Mouse (Mus musculus) liver, embryonic 12.5 days (tissue): ENCODE results near the gene Asb10. TPM values are rescaled to one million over a fixed set of nuclear protein-coding genes. Genes with fewer than 3 reads are reported as not detected.
A peak's percentile ranks its signal among the peaks of the same experiment; 100 is the strongest.

ENCODE experiments used
- ATAC-seq: fragments of 200-750 bp; cut with Nextera tagmentation; 2 replicates; pipeline ENCODE4 v1.8.0; 2017; ENCODE audit warnings: moderate number of reproducible peaks, mild to moderate bottlenecking, moderate library complexity
- H3K27ac ChIP-seq: fragments of 300-500 bp; sonication (generic); 2 replicates; pipeline ENCODE4 v1.5.1; 2016; ENCODE audit warnings: mild to moderate bottlenecking
- H3K27me3 ChIP-seq: fragments of 300-500 bp; sonication (generic); replicated peaks from 2 replicates; pipeline ENCODE4 v1.6.1; 2016; ENCODE audit warnings: mild to moderate bottlenecking, moderate library complexity
- H3K36me3 ChIP-seq: fragments of 300-500 bp; sonication (generic); 2 replicates; pipeline ENCODE4 v1.6.1; 2016; ENCODE audit warnings: mild to moderate bottlenecking, moderate library complexity
- H3K4me1 ChIP-seq: fragments of 300-500 bp; sonication (generic); 2 replicates; pipeline ENCODE4 v1.6.1; 2016
- H3K4me2 ChIP-seq: fragments of 300-500 bp; sonication (generic); 2 replicates; pipeline ENCODE4 v1.6.1; 2016; ENCODE audit warnings: mild to moderate bottlenecking, moderate library complexity
- H3K4me3 ChIP-seq: fragments of 300-500 bp; sonication (generic); 2 replicates; pipeline ENCODE4 v1.5.1; 2016; ENCODE audit warnings: mild to moderate bottlenecking, moderate library complexity
- H3K9ac ChIP-seq: fragments of 300-500 bp; sonication (generic); 2 replicates; pipeline ENCODE4 v1.6.1; 2016; ENCODE audit warnings: mild to moderate bottlenecking, moderate library complexity
- H3K9me3 ChIP-seq: fragments of 300-500 bp; sonication (generic); replicated peaks from 2 replicates; pipeline ENCODE4 v1.6.1; 2016; ENCODE audit warnings: mild to moderate bottlenecking, moderate library complexity
- WGBS: fragments of 180-500 bp; shearing (Covaris S2); methylation state at CpG from one replicate; pipeline ENCODE4 v1.1.7; 2016; ENCODE audit not compliant: insufficient replicate concordance; 5-methylcytosine and 5-hydroxymethylcytosine counted together
- polyA plus RNA-seq: library from polyadenylated mRNA; unstranded; fragments of >200 nt; fragmentation: Nextera tagmentation; extraction: Ambion mirVana; gene quantifications from 2 replicates; pipeline ENCODE4 v1.2.1, GENCODE M21; 2016

The Asb10 gene
- polyA plus RNA-seq, 1 experiment from 2014 or later = not detected

DNA sequence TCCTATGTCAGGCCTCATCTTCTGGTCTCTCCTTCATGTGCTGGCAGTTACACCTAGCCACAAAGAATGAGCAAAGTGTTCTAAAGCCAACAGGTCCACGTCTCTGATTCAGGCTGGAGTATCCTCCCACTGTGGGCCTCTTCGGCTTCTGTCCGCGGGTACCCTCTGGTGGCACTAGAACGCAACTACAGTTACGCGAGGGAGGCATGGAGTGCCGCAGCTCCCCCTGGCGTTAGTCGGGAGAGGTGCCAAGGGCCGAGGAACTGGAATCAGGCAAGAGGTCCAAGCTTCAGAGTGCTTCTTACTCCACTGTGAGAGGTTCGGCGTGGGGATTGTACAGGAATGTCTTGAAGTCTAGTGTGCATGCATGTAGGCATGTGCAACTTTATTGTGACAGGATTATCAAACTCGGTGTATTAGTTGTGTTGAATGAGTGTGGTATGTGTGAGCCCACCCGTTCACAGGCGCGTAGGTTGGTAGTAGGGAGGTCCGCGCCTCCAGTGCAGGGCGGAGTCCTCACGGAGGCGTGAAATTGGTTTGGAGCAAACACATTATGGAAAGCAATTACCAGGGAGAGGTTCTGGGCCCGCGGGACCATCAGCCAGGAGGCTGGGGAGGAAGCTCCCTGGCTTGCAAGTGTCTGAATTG, 10.6 kb downstream of the Asb10 start:
- Histone ChIP-seq H3K4me3 (no peak overlapping the region), H3K4me2 (no peak overlapping the region), H3K9me3 (no peaks in the 10 kb centered on the region), H3K4me1 (peaks cover 11% of the 10 kb centered on the region; the same call in 1 of the 2 replicates), H3K27ac (no peak overlapping the region), H3K9ac (no peak overlapping the region), H3K27me3 (peaks cover 93% of the 10 kb centered on the region), H3K36me3 (no peaks in the 10 kb centered on the region)
- ATAC-seq = peak; percentile 50
- 17% methylated on average over 24 of the region's 24 CpGs for WGBS

DNA sequence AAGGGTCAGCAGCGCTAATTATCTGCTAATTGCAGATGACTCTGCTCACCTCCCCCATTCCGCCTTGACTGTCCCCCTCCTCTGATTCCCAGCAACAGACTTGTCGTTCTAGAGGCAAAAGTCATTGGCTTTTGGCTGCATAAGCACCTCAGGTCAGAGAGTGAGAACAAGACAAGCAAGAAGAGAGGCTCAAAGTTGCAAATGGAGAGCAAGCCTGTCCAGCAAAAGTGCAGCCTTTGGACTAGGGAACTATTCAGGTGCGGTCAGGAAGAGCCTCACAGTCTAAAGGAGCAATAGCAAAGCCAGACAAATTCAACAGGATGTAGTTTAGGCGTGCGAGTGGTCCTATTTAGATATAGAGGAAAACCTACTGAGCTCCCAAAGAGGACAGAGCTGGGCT, 13.0 kb downstream of the Asb10 start:
- no peak for ATAC-seq
- peaks cover 98% of the 10 kb centered on the region for H3K27me3 ChIP-seq
- H3K4me3 ChIP-seq = no peak overlapping the region
- H3K9ac ChIP-seq = no peak overlapping the region
- no peaks in the 10 kb centered on the region for H3K36me3 ChIP-seq
- 14% methylated on average over 6 of the region's 6 CpGs for WGBS
- peaks cover 11% of the 10 kb centered on the region; the same call in 1 of the 2 replicates for H3K4me1 ChIP-seq
- H3K9me3 ChIP-seq = no peaks in the 10 kb centered on the region
- no peak overlapping the region for H3K4me2 ChIP-seq
- H3K27ac ChIP-seq = no peak overlapping the region

DNA sequence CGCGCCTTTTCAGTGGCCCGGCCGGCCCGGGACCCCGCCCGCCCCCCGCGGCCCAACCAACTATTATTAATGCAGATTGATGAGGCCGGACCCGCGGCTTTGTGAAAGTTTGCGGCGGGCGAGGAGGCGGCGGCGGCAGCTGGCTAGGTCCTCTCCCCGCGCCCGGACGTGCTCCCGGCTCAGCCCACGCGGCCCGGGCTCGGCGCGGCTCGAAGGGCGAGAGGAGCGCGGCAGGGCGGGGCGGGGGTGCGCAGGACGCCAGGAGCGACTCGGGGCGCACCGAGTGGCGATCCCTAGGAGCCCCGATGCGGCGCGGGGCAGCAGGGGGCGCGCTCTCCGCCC, 13.9 kb downstream of the Asb10 start, which contains the start of gene Gbx1:
Gene Gbx1 (minus strand): TSS at position 314 of the 342 bp plus-strand sequence.
- H3K4me1 ChIP-seq = peaks cover 11% of the 10 kb centered on the region; the same call in 1 of the 2 replicates
- no peak within 1 kb of the TSS for H3K9ac ChIP-seq
- no peak for ATAC-seq
- no peak within 1 kb of the TSS for H3K27ac ChIP-seq
- peak within 1 kb of the TSS; percentile 63 for H3K4me2 ChIP-seq
- peak within 1 kb of the TSS; percentile 42 for H3K4me3 ChIP-seq
- no peaks in the 10 kb centered on the region for H3K9me3 ChIP-seq
- peaks cover 98% of the 10 kb centered on the region for H3K27me3 ChIP-seq
- WGBS = under 1% methylated on average over 48 of the region's 49 CpGs
- H3K36me3 ChIP-seq = no peaks in the 10 kb centered on the region

DNA sequence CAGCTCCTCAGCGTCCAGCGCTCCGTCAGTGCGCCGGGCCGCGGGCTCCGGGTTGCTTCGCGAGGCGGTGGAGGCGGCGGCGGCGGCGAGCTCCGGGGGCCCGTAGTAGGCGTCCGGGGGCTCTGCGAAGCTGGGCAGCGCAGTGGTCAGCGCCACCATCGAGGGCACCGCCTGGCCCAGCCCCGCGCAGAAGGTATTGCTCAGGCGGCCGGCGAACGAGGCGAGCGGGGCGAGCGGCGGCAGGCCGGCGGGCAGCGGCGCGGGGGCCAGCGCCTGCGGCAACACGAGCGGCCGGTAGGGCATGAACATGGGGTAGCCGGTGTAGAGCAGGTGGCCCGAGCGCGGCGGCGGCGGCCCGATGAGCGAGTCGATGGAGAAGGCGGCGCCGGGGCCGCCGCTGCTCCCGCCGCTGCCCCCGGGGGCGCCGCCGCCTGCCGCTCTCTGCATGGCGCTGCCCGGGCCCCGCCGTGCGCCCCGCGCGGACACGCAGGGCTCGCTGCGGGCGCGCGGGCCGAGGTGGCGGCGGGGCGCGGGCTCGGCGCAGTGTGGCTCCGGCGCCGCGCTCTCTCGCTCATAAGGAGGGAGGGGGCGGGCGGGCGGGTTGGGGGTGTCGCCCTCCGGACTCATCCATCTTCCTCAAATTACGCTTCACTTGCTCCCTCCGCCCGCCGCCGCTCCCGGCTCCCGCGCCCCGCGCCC, 14.4 kb downstream of the Asb10 start:
- H3K9ac ChIP-seq = no peak overlapping the region
- ATAC-seq = no peak
- no peaks in the 10 kb centered on the region for H3K36me3 ChIP-seq
- H3K27ac ChIP-seq = no peak overlapping the region
- under 1% methylated on average over 83 of the region's 109 CpGs for WGBS
- no peaks in the 10 kb centered on the region for H3K9me3 ChIP-seq
- H3K4me1 ChIP-seq = peaks cover 11% of the 10 kb centered on the region; the same call in 1 of the 2 replicates
- H3K27me3 ChIP-seq = peaks cover 98% of the 10 kb centered on the region
- H3K4me3 ChIP-seq = peak overlapping the region; percentile 42
- peak overlapping the region; percentile 63 for H3K4me2 ChIP-seq

DNA sequence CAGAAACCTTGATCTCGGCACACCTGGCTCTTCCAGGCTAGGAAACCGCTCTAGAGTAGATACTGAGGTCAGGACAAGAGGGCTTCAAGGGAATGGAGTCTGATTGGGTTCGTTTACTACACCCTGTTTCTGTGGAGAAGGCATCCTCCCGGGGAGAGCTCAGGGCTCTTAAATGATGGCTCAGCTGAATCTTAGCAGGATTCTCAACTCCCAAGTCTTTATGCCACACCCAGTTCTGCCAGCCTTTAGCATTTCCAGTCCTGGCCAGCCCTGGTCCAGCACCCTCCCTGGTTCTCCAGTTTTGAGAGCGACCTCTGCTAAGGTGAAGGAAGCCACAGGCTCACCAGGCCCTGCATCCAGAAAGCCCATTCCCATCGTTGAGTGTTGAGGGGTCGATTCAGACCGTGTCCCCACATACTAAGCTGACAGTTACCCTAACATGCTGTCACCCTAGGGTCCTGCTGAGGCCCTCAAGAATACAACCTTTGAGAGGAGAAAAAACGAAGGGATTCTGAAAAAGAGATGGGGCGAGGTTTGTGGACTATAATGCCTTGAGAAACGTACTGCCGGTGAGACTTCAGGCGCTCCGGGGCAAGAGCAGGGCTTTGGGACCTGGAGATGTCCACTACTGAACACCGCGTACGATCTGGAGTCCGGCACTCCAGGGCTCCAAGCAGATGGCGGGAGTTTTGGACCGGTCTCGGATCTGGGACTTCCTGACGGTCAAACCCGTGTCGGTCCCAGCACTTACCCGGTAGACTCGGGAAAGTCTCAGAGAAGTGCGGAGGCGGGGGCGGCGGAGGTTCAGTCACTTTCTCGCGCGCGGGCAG, 15.2 kb downstream of the Asb10 start:
- no peaks in the 10 kb centered on the region for H3K36me3 ChIP-seq
- no peak overlapping the region for H3K9ac ChIP-seq
- WGBS = 6% methylated on average over 34 of the region's 34 CpGs
- peak overlapping the region; percentile 63 for H3K4me2 ChIP-seq
- H3K27ac ChIP-seq = no peak overlapping the region
- peak overlapping the region; percentile 42 for H3K4me3 ChIP-seq
- no peaks in the 10 kb centered on the region for H3K9me3 ChIP-seq
- ATAC-seq = no peak
- H3K27me3 ChIP-seq = peaks cover 96% of the 10 kb centered on the region
- peaks cover 11% of the 10 kb centered on the region; the same call in 1 of the 2 replicates for H3K4me1 ChIP-seq

DNA sequence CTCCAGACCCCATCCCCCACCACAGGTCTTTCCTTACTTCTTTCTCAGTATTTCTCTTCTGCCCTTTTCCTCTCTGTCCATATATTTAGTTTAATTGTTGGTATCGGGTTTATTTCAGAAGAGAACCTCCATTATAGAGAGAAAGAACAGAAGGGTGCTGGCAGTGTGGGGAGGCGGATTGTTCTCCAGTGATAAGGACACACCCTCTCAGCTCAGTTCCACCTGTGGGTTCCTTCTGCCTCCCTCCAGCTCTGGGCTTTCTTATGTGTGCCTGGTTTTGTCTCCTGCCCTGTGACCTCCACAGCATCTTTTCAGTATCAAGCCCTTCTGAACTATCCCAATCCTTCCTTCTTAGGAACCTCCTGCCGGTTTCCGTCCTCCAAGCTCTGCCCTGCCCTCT, 16.3 kb downstream of the Asb10 start:
- no peaks in the 10 kb centered on the region for H3K9me3 ChIP-seq
- ATAC-seq = no peak
- H3K27me3 ChIP-seq = peaks cover 98% of the 10 kb centered on the region
- H3K9ac ChIP-seq = no peak overlapping the region
- H3K4me3 ChIP-seq = no peak overlapping the region
- H3K4me1 ChIP-seq = peaks cover 11% of the 10 kb centered on the region; the same call in 1 of the 2 replicates
- no peak overlapping the region for H3K27ac ChIP-seq
- H3K4me2 ChIP-seq = no peak overlapping the region
- WGBS = 9% methylated on average over 4 of the region's 4 CpGs
- no peaks in the 10 kb centered on the region for H3K36me3 ChIP-seq

DNA sequence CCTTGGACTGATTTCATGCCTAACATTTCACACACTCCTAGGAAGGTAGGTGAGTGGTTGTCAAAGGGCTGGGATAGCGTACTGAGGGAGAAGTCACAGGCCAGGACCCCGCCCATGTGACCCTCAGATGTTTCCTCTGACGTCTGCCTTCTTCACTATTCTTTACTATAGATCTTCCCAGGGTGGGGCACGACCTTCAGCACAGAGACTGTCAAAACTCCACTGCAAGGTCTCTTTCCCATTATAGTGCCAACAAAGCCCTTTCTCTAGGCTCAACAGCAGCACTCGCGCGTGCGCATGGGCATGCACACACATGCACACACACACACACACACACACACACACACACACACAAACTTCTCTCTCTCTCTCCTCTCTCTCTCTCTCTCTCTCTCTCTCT, 17.0 kb downstream of the Asb10 start:
- no peak overlapping the region for H3K4me3 ChIP-seq
- WGBS = 47% methylated on average over 8 of the region's 8 CpGs
- H3K27ac ChIP-seq = no peak overlapping the region
- ATAC-seq = no peak
- no peaks in the 10 kb centered on the region for H3K9me3 ChIP-seq
- H3K4me2 ChIP-seq = no peak overlapping the region
- peaks cover 11% of the 10 kb centered on the region; the same call in 1 of the 2 replicates for H3K4me1 ChIP-seq
- H3K27me3 ChIP-seq = peaks cover 96% of the 10 kb centered on the region
- no peaks in the 10 kb centered on the region for H3K36me3 ChIP-seq
- no peak overlapping the region for H3K9ac ChIP-seq

DNA sequence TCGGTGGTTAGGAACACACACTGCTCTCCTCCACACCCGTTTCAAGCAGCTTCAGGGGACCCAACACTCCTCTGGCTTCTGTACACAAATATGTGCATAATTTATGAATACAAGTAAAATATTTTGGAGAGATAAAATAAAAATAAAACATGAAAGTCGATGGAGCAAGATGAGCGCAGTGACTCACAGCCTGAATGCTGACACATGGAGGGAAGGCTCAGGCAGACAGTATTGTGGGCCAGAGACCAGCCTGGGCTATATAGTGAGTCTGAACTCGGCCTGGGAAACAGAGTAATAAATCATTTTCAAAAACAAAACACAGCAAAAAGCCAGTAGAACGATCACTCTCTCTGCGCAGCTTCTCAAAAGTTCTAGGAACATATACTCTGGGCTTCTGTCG, 19.4 kb downstream of the Asb10 start:
- Histone ChIP-seq H3K27me3 (peaks cover 96% of the 10 kb centered on the region), H3K36me3 (no peaks in the 10 kb centered on the region), H3K4me3 (no peak overlapping the region), H3K4me2 (no peak overlapping the region), H3K9ac (no peak overlapping the region), H3K4me1 (0 out of 2 replicates have a peak, but pooled peaks cover 5% of the 10 kb centered on the region), H3K27ac (no peak overlapping the region), H3K9me3 (no peaks in the 10 kb centered on the region)
- no peak for ATAC-seq
- 50% methylated on average over 8 of the region's 8 CpGs for WGBS

DNA sequence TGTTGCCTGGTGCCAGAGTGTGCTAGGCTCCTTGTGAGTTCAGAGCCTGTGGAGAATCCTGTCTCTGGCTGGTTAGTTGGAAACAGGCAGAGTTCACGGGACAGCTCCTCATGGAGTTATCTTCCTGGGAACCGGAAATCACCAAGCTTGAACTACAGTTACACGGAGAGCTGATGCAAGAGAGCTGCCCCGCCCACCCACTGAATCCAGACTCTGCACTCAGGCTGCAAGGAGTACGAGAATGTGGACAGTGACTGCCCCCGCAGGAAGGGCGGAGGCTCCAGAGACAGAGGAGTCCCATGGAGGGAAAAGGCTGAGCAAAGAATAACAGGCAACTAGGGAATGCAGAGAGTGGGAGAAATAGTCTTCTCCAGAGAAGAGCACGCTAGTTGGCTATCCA, 28.5 kb downstream of the Asb10 start:
- 47% methylated on average over 8 of the region's 8 CpGs for WGBS
- no peaks in the 10 kb centered on the region for H3K36me3 ChIP-seq
- ATAC-seq = no peak
- H3K27ac ChIP-seq = no peak overlapping the region
- no peaks in the 10 kb centered on the region for H3K4me1 ChIP-seq
- H3K4me3 ChIP-seq = no peak overlapping the region
- no peaks in the 10 kb centered on the region for H3K9me3 ChIP-seq
- no peak overlapping the region for H3K9ac ChIP-seq
- no peak overlapping the region for H3K4me2 ChIP-seq
- peaks cover 43% of the 10 kb centered on the region for H3K27me3 ChIP-seq

DNA sequence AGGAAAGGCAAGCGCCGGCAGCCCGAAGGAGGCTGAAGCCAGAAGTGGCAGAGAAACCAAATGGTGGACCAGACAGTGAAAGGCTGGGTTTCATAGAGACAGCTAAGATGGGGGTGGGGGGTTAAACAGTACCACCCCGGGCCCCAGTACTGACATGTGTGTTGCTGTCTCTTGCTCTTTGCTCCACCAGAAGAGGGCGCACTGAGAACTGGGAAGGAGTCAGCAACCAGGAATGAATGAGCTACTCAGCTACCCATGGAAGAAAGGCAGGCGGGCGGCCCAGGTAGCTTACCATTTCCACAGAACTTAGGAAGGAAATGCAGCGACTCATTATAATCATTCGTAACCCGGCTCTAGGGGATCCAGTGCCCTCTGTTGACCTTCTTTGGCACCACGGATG, 30.1 kb downstream of the Asb10 start:
- Histone ChIP-seq H3K4me2 (no peak overlapping the region), H3K9ac (no peak overlapping the region), H3K4me1 (peaks cover 5% of the 10 kb centered on the region; the same call in 1 of the 2 replicates), H3K4me3 (no peak overlapping the region), H3K36me3 (no peaks in the 10 kb centered on the region), H3K27me3 (peaks cover 41% of the 10 kb centered on the region), H3K9me3 (no peaks in the 10 kb centered on the region), H3K27ac (no peak overlapping the region)
- ATAC-seq = no peak
- WGBS = 47% methylated on average over 11 of the region's 11 CpGs

DNA sequence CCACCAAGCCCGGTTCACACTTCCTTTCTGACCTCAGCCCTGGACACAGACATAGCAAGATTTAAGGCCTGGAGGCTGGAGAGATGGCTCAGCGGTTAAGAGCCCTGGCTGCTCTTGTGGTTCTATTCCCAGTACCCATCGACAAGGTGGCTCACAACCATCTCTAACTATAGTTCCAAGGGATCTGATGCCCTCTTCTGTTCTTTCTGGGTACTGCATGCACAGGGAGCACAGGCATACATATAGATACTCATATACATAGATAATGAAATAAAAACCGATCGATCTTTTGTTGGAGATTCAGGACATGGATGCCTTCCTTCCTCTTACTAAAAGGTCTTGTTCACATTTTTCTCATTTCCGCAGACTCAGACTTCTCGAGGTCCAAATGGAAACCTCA, 32.4 kb downstream of the Asb10 start:
- H3K9ac ChIP-seq = no peak overlapping the region
- H3K4me3 ChIP-seq = no peak overlapping the region
- no peaks in the 10 kb centered on the region for H3K36me3 ChIP-seq
- peaks cover 55% of the 10 kb centered on the region for H3K27me3 ChIP-seq
- H3K4me1 ChIP-seq = peaks cover 21% of the 10 kb centered on the region
- no peak overlapping the region for H3K4me2 ChIP-seq
- no peaks in the 10 kb centered on the region for H3K9me3 ChIP-seq
- H3K27ac ChIP-seq = no peak overlapping the region
- 83% methylated on average over 7 of the region's 7 CpGs for WGBS
- ATAC-seq = no peak

DNA sequence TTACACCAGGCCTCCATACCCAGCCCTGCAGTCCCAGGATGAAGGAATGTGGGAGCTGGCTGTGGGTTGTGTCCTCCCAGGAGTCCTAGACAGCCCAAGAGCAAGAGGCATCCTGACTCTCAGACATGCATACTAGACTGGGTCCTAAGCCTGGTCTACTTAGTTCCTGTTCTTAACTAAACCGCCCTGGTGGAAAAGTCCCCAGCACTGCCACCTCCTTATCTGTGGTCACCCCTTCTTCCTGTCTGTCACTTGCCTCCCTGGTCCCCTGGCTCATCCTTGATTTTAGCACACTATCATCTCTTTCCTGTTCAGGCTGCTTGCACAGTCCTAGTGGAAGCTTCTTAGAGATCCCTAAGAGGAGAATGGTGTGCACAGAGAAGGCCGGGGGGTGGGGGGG, 35.3 kb downstream of the Asb10 start:
- no peak overlapping the region for H3K27ac ChIP-seq

More for the DNA sequence above, 35.3 kb downstream of the Asb10 start:
- peaks cover 21% of the 10 kb centered on the region for H3K4me1 ChIP-seq
- peaks cover 36% of the 10 kb centered on the region for H3K27me3 ChIP-seq
- no peak overlapping the region for H3K4me2 ChIP-seq
- H3K9ac ChIP-seq = no peak overlapping the region
- no peak overlapping the region for H3K4me3 ChIP-seq
- peak; percentile 38; the same call in 1 of the 2 replicates for ATAC-seq
- H3K9me3 ChIP-seq = no peaks in the 10 kb centered on the region
- H3K36me3 ChIP-seq = peaks cover 18% of the 10 kb centered on the region
- WGBS = 13% methylated on average over 2 of the region's 2 CpGs
